ENCODE assay signal across 29 mouse cellular contexts in the genomic region with DNA sequence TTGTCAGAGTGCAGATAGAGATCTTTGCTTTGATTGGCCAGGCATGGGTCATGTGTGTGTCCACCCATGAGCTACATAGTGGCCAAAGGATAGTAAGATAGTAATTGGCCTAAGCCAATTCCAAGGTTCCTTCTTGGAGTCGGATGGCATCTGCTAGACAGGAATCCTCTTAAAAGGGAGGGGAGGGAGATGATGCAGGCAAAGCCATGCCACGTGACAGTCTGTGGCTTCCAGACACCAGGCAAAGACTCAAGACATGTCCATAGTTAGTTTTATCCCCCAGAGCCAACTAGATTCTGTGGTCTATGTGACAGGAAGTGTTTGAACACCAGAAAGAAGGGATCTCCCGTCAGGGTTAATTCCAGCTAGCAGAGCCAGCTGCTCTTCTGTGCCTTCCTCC. TPM values are rescaled to one million over a fixed set of nuclear protein-coding genes. Genes with fewer than 3 reads are reported as not detected.
DNase-seq lines count a peak whose midpoint lies in the region; ATAC-seq and TF ChIP-seq lines count a peak whose summit lies in the region.
"Had no signal": no experiment of that assay in that cellular context is flagged by ENCODE, and none has a peak within 500 bp of the region (broad histone marks: within the 10 kb centered on the region; RNA-seq: fewer than 3 reads in every experiment).

No protein-coding gene starts in this region.

- TF ChIP-seq POLR2A in testis, adult 2 months (IDR thresholded peaks at IDR 0.05; ENCODE audit: control insufficient read depth, low read depth, low read length): 0 out of 2 replicates have a peak, but pooled peaks have one; percentile 22

- no peak overlapping the region for H3K9ac ChIP-seq in embryonic facial prominence, embryonic 14.5 days (ENCODE audit: low read depth, low read length)
- H3K9ac ChIP-seq: embryonic facial prominence, embryonic 12.5 days; heart, embryonic 13.5 days; liver, embryonic 14.5 days; midbrain, embryonic 12.5 days; neural tube, embryonic 15.5 days had no signal

- no peak overlapping the region for H3K4me3 ChIP-seq in embryonic facial prominence, embryonic 14.5 days (ENCODE audit: low read depth, low read length)
- H3K4me3 ChIP-seq in embryonic facial prominence, embryonic 10.5 days: no peak overlapping the region
- H3K4me3 ChIP-seq in testis, adult 2 months (ENCODE audit: control insufficient read depth, low read depth, low read length): no peak overlapping the region
- H3K4me3 ChIP-seq: embryonic facial prominence, embryonic 12.5 days; gastrocnemius, adult 2 months; heart, embryonic 13.5 days; midbrain, embryonic 12.5 days; neural tube, embryonic 15.5 days had no signal

- no peak for TF ChIP-seq CTCF in testis, adult 2 months (IDR thresholded peaks at IDR 0.05; ENCODE audit: control insufficient read depth, insufficient read depth, insufficient replicate concordance, low read depth, low read length)

- ATAC-seq in embryonic facial prominence, embryonic 14.5 days (ENCODE audit: low read depth): no peak
- ATAC-seq in megakaryocyte progenitor cell, adult 5-6 weeks (replicated peaks; ENCODE audit: poor library complexity): 0 out of 2 replicates have a peak, but pooled peaks have one; percentile 23
- ATAC-seq in erythroid progenitor cell, adult 5-6 weeks (replicated peaks; ENCODE audit: low FRiP score, poor library complexity, severe bottlenecking): no peak
- ATAC-seq: forebrain, embryonic 16.5 days; hindbrain, embryonic 16.5 days; intestine, embryonic 16.5 days had no signal

- peak; percentile 10 for DNase-seq in embryonic facial prominence, embryonic 14.5 days (ENCODE audit: low spot score)
- no peak for DNase-seq in embryonic facial prominence, embryonic 10.5 days (ENCODE audit: low spot score)
- DNase-seq in testis, postnatal 10 days (ENCODE audit: low spot score): no peak
- no peak for DNase-seq in urinary bladder, postnatal 10 days (ENCODE audit: low spot score)
- DNase-seq in c-Kit-positive CD71-positive TER-119-positive erythroid progenitor cells, embryonic 14.5 days (ENCODE audit: low spot score): no peak
- DNase-seq: adrenal gland, postnatal 25 days; cerebellum, adult 8-10 months; cerebellum, postnatal 25 days; gastrocnemius, adult 2 months; heart, postnatal 10 days; kidney, adult 9 months; kidney, postnatal 14 days; layer of hippocampus, adult 9-11 months; liver; lung, adult 2 months; lung, postnatal 10 days; thymus, postnatal 25 days had no signal

- no peaks in the 10 kb centered on the region for H3K36me3 ChIP-seq in embryonic facial prominence, embryonic 14.5 days (ENCODE audit: control insufficient read depth, insufficient read depth, low read length)
- no peaks in the 10 kb centered on the region for H3K36me3 ChIP-seq in embryonic facial prominence, embryonic 10.5 days (replicated peaks)
- H3K36me3 ChIP-seq in testis, adult 2 months (ENCODE audit: control insufficient read depth, insufficient read depth, low read length): no peaks in the 10 kb centered on the region
- H3K36me3 ChIP-seq: embryonic facial prominence, embryonic 12.5 days; heart, embryonic 13.5 days; midbrain, embryonic 12.5 days; neural tube, embryonic 15.5 days had no signal

- no peaks in the 10 kb centered on the region for H3K9me3 ChIP-seq in embryonic facial prominence, embryonic 14.5 days (ENCODE audit: control insufficient read depth, low read length)
- H3K9me3 ChIP-seq in embryonic facial prominence, embryonic 10.5 days: no peaks in the 10 kb centered on the region
- H3K9me3 ChIP-seq: embryonic facial prominence, embryonic 12.5 days; heart, embryonic 13.5 days; midbrain, embryonic 12.5 days; neural tube, embryonic 15.5 days had no signal

- H3K27ac ChIP-seq in embryonic facial prominence, embryonic 14.5 days (replicated peaks; ENCODE audit: low read depth, low read length): no peak overlapping the region
- H3K27ac ChIP-seq in embryonic facial prominence, embryonic 10.5 days (replicated peaks): no peak overlapping the region
- no peak overlapping the region for H3K27ac ChIP-seq in testis, adult 2 months (ENCODE audit: control insufficient read depth, insufficient read depth, low read depth, low read length)
- H3K27ac ChIP-seq: embryonic facial prominence, embryonic 12.5 days; gastrocnemius, adult 2 months; heart, embryonic 13.5 days; liver, embryonic 14.5 days; macrophage; midbrain, embryonic 12.5 days; neural tube, embryonic 15.5 days had no signal

- no peaks in the 10 kb centered on the region for H3K4me1 ChIP-seq in embryonic facial prominence, embryonic 14.5 days (ENCODE audit: control insufficient read depth, insufficient read depth, low read length)
- H3K4me1 ChIP-seq in embryonic facial prominence, embryonic 10.5 days: peaks cover 20% of the 10 kb centered on the region
- no peaks in the 10 kb centered on the region for H3K4me1 ChIP-seq in testis, adult 2 months (ENCODE audit: control insufficient read depth, insufficient read depth, low read length)
- H3K4me1 ChIP-seq: embryonic facial prominence, embryonic 12.5 days; midbrain, embryonic 12.5 days; neural tube, embryonic 15.5 days had no signal

- H3K27me3 ChIP-seq in embryonic facial prominence, embryonic 14.5 days (replicated peaks; ENCODE audit: control insufficient read depth, insufficient read depth, low read length): no peaks in the 10 kb centered on the region
- H3K27me3 ChIP-seq in embryonic facial prominence, embryonic 10.5 days (replicated peaks; ENCODE audit: low read depth, poor library complexity, severe bottlenecking): no peaks in the 10 kb centered on the region
- no peaks in the 10 kb centered on the region for H3K27me3 ChIP-seq in testis, adult 2 months (ENCODE audit: control insufficient read depth, insufficient read depth, low read length)
- H3K27me3 ChIP-seq: embryonic facial prominence, embryonic 12.5 days; midbrain, embryonic 12.5 days; neural tube, embryonic 15.5 days had no signal

- H3K4me2 ChIP-seq in embryonic facial prominence, embryonic 14.5 days (ENCODE audit: low read depth, low read length): no peak overlapping the region
- H3K4me2 ChIP-seq: embryonic facial prominence, embryonic 12.5 days; heart, embryonic 13.5 days; midbrain, embryonic 12.5 days; neural tube, embryonic 15.5 days had no signal

- 27% methylated on average over 3 of the region's 3 CpGs for WGBS in embryonic facial prominence, embryonic 14.5 days
- 51% methylated on average over 3 of the region's 3 CpGs for WGBS in embryonic facial prominence, embryonic 10.5 days

RNA-seq across cellular contexts. Expression of a gene that starts 12.5 kb away (rescaled TPM):
- 1.5 and 1.8 TPM in 2 replicates for polyA plus RNA-seq in embryonic facial prominence, embryonic 14.5 days (2014; fragmentation: Nextera tagmentation; extraction: Ambion mirVana)
- polyA plus RNA-seq in embryonic facial prominence, embryonic 10.5 days (2016; fragmentation: Nextera tagmentation; extraction: Ambion mirVana): 2.1 and 2.4 TPM in 2 replicates
- polyA plus RNA-seq in testis, adult 2 months (2012; rRNA removed): 44.0 and 47.8 TPM in 2 replicates
- total RNA-seq in megakaryocyte progenitor cell, adult 5-6 weeks (2015): 3.3 TPM in 2 replicates
- total RNA-seq in megakaryocyte progenitor cell, adult 5-6 weeks (2017): 1.7 and 2.1 TPM in 2 replicates
- 21.0 and 23.1 TPM in 2 replicates for total RNA-seq in erythroid progenitor cell, adult 5-6 weeks (2015; ENCODE audit: low replicate concordance)
- 12.1 and 15.4 TPM in 2 replicates for total RNA-seq in erythroid progenitor cell, adult 5-6 weeks (2017; ENCODE audit: low replicate concordance)

RNA-seq across cellular contexts. Expression of a gene that starts 56.4 kb away (rescaled TPM):
- 6.1 and 6.7 TPM in 2 replicates for polyA plus RNA-seq in embryonic facial prominence, embryonic 14.5 days (2014; fragmentation: Nextera tagmentation; extraction: Ambion mirVana)
- 1.4 and 1.6 TPM in 2 replicates for polyA plus RNA-seq in embryonic facial prominence, embryonic 10.5 days (2016; fragmentation: Nextera tagmentation; extraction: Ambion mirVana)
- polyA plus RNA-seq in testis, adult 2 months (2012; rRNA removed): 1.6 and 1.9 TPM in 2 replicates
- not detected in 2 replicates for total RNA-seq in megakaryocyte progenitor cell, adult 5-6 weeks (2015)
- total RNA-seq in megakaryocyte progenitor cell, adult 5-6 weeks (2017): 0.17 TPM in 1 of 2 replicates, not detected in the other
- 1.3 TPM in 1 of 2 replicates, not detected in the other for total RNA-seq in erythroid progenitor cell, adult 5-6 weeks (2015; ENCODE audit: low replicate concordance)
- total RNA-seq in erythroid progenitor cell, adult 5-6 weeks (2017; ENCODE audit: low replicate concordance): 1.6 TPM in 1 of 2 replicates, not detected in the other

Comparison
In these comparisons a context has a peak if more than half of its experiments do, and no peak if none do; other contexts are left out.
1. RNA of a gene that starts 12.5 kb away (polyA plus RNA-seq): 44.0 to 47.8 TPM in testis, adult 2 months; 2.1 to 2.4 TPM in embryonic facial prominence, embryonic 10.5 days and 1.5 to 1.8 TPM in embryonic facial prominence, embryonic 14.5 days; every median in the first group is over 10 times any median in the second.